Mouse (Mus musculus) heart, adult 2 months (tissue): ENCODE measurements around the gene Nr1h4. TPM values are rescaled to one million over a fixed set of nuclear protein-coding genes. Genes with fewer than 3 reads are reported as not detected.

Source experiments
- DNase-seq, 2 experiments: peaks; one replicate each; pipeline ENCODE4 v3.0.0; 2021
- H3K27ac ChIP-seq: fragments of 200-600 bp; 2 replicates; pipeline ENCODE4 v1.8.1; 2022
- H3K27me3 ChIP-seq: fragments of 200-500 bp; 2 replicates; pipeline ENCODE4 v1.6.1; 2012; ENCODE audit warnings: mild to moderate bottlenecking, low read length, inconsistent platforms, mixed read lengths; ENCODE audit not compliant: control insufficient read depth, insufficient read depth
- H3K36me3 ChIP-seq: fragments of 200-500 bp; 2 replicates; pipeline ENCODE4 v1.6.1; 2012; ENCODE audit warnings: low read length, inconsistent platforms; ENCODE audit not compliant: control insufficient read depth, insufficient read depth
- H3K4me1 ChIP-seq: fragments of 200-500 bp; 2 replicates; pipeline ENCODE4 v1.6.1; 2011; ENCODE audit warnings: low read length; ENCODE audit not compliant: control insufficient read depth, insufficient read depth
- H3K4me3 ChIP-seq: fragments of 200-600 bp; 2 replicates; pipeline ENCODE4 v1.8.1; 2022
- H3K79me2 ChIP-seq: fragments of 200-500 bp; replicated peaks from 2 replicates; pipeline ENCODE4 v1.6.1; 2012; ENCODE audit warnings: mild to moderate bottlenecking, inconsistent platforms, low read length, moderate library complexity, mixed read lengths; ENCODE audit not compliant: control insufficient read depth, insufficient read depth
- H3K9ac ChIP-seq: fragments of 200-500 bp; 2 replicates; pipeline ENCODE4 v1.6.1; 2012; ENCODE audit warnings: low read depth, mild to moderate bottlenecking, control low read depth, inconsistent platforms, low read length, mixed read lengths
- CTCF ChIP-seq: fragments of 200-600 bp; IDR thresholded peaks from 2 replicates; pipeline ENCODE4 v1.8.1; 2022; ENCODE audit warnings: antibody characterized with exemption, mild to moderate bottlenecking, moderate library complexity
- EP300 ChIP-seq: fragments of 200-500 bp; IDR thresholded peaks from 2 replicates; pipeline ENCODE4 v1.6.1; 2011; ENCODE audit warnings: low read depth, low read length, control low read depth; ENCODE audit not compliant: insufficient read depth
- POLR2A ChIP-seq: fragments of 200-500 bp; IDR thresholded peaks from 2 replicates; pipeline ENCODE4 v1.6.1; 2011; ENCODE audit warnings: mild to moderate bottlenecking, low read depth, low read length, control low read depth; ENCODE audit not compliant: insufficient read depth
- WGBS: fragments of 180-500 bp; shearing (Covaris S2); methylation state at CpG from one replicate; pipeline ENCODE4 v1.1.7; 2018; 5-methylcytosine and 5-hydroxymethylcytosine counted together
- intact Hi-C: fragments of 180-260 bp; cut with DNase I; formaldehyde crosslinking; loops from one replicate; pipeline ENCODE4 v1.15.1; 2025
- polyA plus RNA-seq: library from polyadenylated mRNA; depleted of rRNA; stranded (reverse); fragments of >200 nt; gene quantifications from 2 replicates; pipeline ENCODE4 v1.2.3, GENCODE M21; 2012; rRNA removed
- total RNA-seq, 2 experiments: library from RNA; stranded (reverse); gene quantifications; 2 replicates each; pipeline ENCODE4 v1.2.3; 2021

Nr1h4 gene
- total and polyA plus RNA-seq, 3 experiments = 0.20 to 0.48 (median 0.23) TPM

- no peak overlapping the region for H3K9ac ChIP-seq
- no peak for DNase-seq
- no peaks in the 10 kb centered on the region for H3K36me3 ChIP-seq
- intact Hi-C loops = no loop called here
- WGBS = 68% methylated on average over 4 of the region's 4 CpGs
- H3K4me3 ChIP-seq = no peak overlapping the region
- H3K27ac ChIP-seq = no peak overlapping the region
- no peaks in the 10 kb centered on the region for H3K27me3 ChIP-seq
- H3K79me2 ChIP-seq = no peaks in the 10 kb centered on the region
- no peak for TF ChIP-seq POLR2A
- no peak for TF ChIP-seq CTCF
- no peak for TF ChIP-seq EP300
- no peaks in the 10 kb centered on the region for H3K4me1 ChIP-seq
Measured at GRCm38 (mm10) chr10:89404936-89405335, 128.4 kb downstream of the Nr1h4 start.

Other genes with a start within 250 kb of the Nr1h4 start
- 1 to 10 TPM; 7.2 to 7.5 TPM for gene Ano4, start 188.8 kb downstream of the Nr1h4 start, total RNA-seq
- gene Ano4, start 188.8 kb downstream of the Nr1h4 start, polyA plus RNA-seq = 4.3 and 5.5 TPM in 2 replicates
- gene Gas2l3, start 89.6 kb downstream of the Nr1h4 start, total RNA-seq = 1 to 10 TPM; 1.0 to 2.8 TPM
- 0.59 and 1.8 TPM in 2 replicates for gene Gas2l3, start 89.6 kb downstream of the Nr1h4 start, polyA plus RNA-seq
- gene Slc17a8, start 87.7 kb upstream of the Nr1h4 start, total RNA-seq = not detected
- gene Slc17a8, start 87.7 kb upstream of the Nr1h4 start, polyA plus RNA-seq = not detected in 2 replicates
- 10 to 100 TPM; 15.4 to 16.2 TPM for gene Scyl2, start 152.7 kb upstream of the Nr1h4 start, total RNA-seq
- 8.2 and 14.3 TPM in 2 replicates for gene Scyl2, start 152.7 kb upstream of the Nr1h4 start, polyA plus RNA-seq
- 10 to 100 TPM; 12.2 to 13.4 TPM for gene Actr6, start 198.7 kb upstream of the Nr1h4 start, total RNA-seq
- 1.5 and 6.6 TPM in 2 replicates for gene Actr6, start 198.7 kb upstream of the Nr1h4 start, polyA plus RNA-seq
- gene Uhrf1bp1l, start 211.4 kb upstream of the Nr1h4 start, total RNA-seq = 10 to 100 TPM; 20.6 to 27.7 TPM
- 7.9 and 9.8 TPM in 2 replicates for gene Uhrf1bp1l, start 211.4 kb upstream of the Nr1h4 start, polyA plus RNA-seq